Mouse (Mus musculus) left cerebral cortex, adult 8-10 months (tissue): ENCODE data around the gene Dkk3. TPM values are rescaled to one million over a fixed set of nuclear protein-coding genes. Genes with fewer than 3 reads are reported as not detected.

Source experiments
- DNase-seq, 2 experiments: peaks; one replicate each; pipeline ENCODE4 v3.0.0; 2022; ENCODE audit warnings: low spot score in 2 of 2
- total RNA-seq, 4 experiments: library from RNA; stranded (reverse); gene quantifications; 2 replicates each; pipeline ENCODE4 v1.2.4; 2022

Gene Dkk3
- total RNA-seq, 4 experiments from 2014 or later: 210 to 234 (median 215) TPM

DNA sequence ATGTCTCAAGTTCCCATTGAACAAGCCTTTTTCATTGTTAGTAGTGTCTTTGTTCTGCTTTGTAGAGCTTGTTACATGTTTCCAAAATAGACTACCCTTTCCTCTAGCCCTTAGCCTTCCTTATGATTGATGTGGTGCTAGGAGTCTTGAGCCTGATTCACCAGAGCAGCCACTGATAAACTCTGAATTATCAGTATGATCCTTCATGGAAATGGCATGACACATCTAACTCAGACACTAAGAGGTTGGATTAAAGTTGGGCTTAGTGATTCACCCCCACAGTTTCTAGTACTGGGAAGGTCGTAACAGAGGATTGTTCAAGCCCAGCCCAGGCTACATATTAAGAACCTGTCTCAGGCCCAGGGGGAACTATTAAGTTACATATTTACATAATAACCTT, 76.2 kb downstream of the Dkk3 start:
- no peak for DNase-seq

GRCm38 (mm10) chr7:112074868-112075267, 84.0 kb downstream of the Dkk3 start:
- no peak for DNase-seq

Other genes starting within 250 kb of the Dkk3 start
- gene Usp47, start 135.6 kb downstream of the Dkk3 start, total RNA-seq: 10 to 100 TPM; 65.5 to 68.1 (median 66.7) TPM
- 100 to 1,000 TPM; 370 to 442 (median 419) TPM for gene Mical2, start 66.8 kb upstream of the Dkk3 start, total RNA-seq